Mouse (Mus musculus) lung, adult 2 months (tissue): ENCODE data around the gene Edem3. TPM values are rescaled to one million over a fixed set of nuclear protein-coding genes. Genes with fewer than 3 reads are reported as not detected.
"Not testable (repeated sequence)": the region's sequence is repeated elsewhere in the genome, so short reads cannot be mapped to it uniquely, and the experiment has no call there.

Experiments used
- DNase-seq: peaks from one replicate; pipeline ENCODE4 v3.0.0; 2022
- H3K4me1 ChIP-seq: fragments of 200-500 bp; 2 replicates; pipeline ENCODE4 v1.6.1; 2011; ENCODE audit warnings: low read length; ENCODE audit not compliant: control insufficient read depth, insufficient read depth
- H3K4me3 ChIP-seq: fragments of 200-500 bp; replicated peaks from 2 replicates; pipeline ENCODE3; 2011; ENCODE audit warnings: low read depth, mild to moderate bottlenecking, control low read depth, low read length; ENCODE audit errors: extremely low read depth
- CTCF ChIP-seq: fragments of 200-500 bp; IDR thresholded peaks from 2 replicates; pipeline ENCODE4 v1.5.1; 2011; ENCODE audit warnings: mild to moderate bottlenecking, low read length, control low read depth; ENCODE audit not compliant: insufficient read depth
- POLR2A ChIP-seq: fragments of 200-500 bp; IDR thresholded peaks from 2 replicates; pipeline ENCODE4 v1.6.1; 2011; ENCODE audit warnings: low read depth, mild to moderate bottlenecking, control low read depth, low read length, borderline replicate concordance; ENCODE audit errors: extremely low read depth
- WGBS: fragments of 180-500 bp; shearing (Covaris S2); methylation state at CpG from one replicate; pipeline ENCODE4 v1.1.7; 2018; 5-methylcytosine and 5-hydroxymethylcytosine counted together
- polyA plus RNA-seq: library from polyadenylated mRNA; depleted of rRNA; stranded (reverse); fragments of >200 nt; gene quantifications from 2 replicates; pipeline ENCODE4 v1.2.3, GENCODE M21; 2012

Edem3 gene
- polyA plus RNA-seq, 1 experiment: 8.5 TPM

GRCm38 (mm10) chr1:151789136-151789535 lies 34.0 kb downstream of the Edem3 start:
- TF ChIP-seq POLR2A: no peak
- no peak for TF ChIP-seq CTCF
- 85% methylated on average over 4 of the region's 4 CpGs for WGBS

DNA sequence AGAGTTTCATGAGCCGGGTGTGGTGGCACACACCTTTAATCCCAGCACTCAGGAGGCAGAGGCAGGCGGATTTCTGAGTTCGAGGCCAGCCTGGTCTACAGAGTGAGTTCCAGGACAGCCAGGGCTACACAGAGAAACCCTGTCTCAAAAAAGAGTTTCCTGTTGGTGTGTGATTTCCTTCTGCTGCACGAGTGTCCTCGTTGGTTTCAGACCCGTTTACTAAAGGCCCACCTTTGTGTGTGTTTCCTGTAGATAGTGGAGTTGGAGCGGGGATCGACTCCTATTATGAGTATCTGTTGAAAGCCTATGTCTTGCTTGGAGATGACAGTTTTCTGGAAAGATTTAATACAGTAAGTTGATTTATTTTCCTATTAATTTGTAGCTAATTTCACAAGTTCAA lies 36.9 kb downstream of the Edem3 start:
- not testable (repeated sequence) for H3K4me1 ChIP-seq, DNase-seq, H3K4me3 ChIP-seq
- WGBS: 74% methylated on average over 8 of the region's 8 CpGs

More at GRCm38 (mm10) chr1:151789136-151789535, 34.0 kb downstream of the Edem3 start:
- Histone ChIP-seq H3K4me3 (no peak overlapping the region), H3K4me1 (no peaks in the 10 kb centered on the region)
- no peak for DNase-seq

DNA sequence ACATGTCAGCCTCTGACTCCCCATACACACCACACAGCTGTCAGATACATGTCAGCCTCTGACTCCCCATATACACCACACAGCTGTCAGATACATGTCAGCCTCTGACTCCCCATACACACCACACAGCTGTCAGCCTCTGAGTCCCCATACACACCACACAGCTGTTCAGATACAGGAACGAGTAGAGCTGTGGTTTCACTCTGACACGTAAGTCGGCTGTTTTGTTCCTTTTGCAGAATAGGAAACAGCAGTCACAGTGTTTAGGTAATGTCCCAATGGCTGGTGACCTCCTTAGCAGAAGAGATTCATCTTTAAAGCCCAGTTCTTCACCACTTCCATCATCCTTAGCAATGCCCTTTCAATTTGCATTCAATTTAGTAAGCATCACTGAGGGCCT lies 47.6 kb downstream of the Edem3 start:
- not testable (repeated sequence) for DNase-seq, H3K4me3 ChIP-seq, H3K4me1 ChIP-seq
- WGBS: 51% methylated on average over 3 of the region's 3 CpGs

- H3K4me1 ChIP-seq: no peaks in the 10 kb centered on the region
- H3K4me3 ChIP-seq: no peak overlapping the region
- TF ChIP-seq POLR2A: no peak
- no peak for TF ChIP-seq CTCF
- WGBS: 85% methylated on average over 5 of the region's 5 CpGs
- no peak for DNase-seq
These were observed 52.1 kb downstream of the Edem3 start for GRCm38 (mm10) chr1:151807286-151807685.

GRCm38 (mm10) chr1:151810628-151811421 lies 55.7 kb downstream of the Edem3 start:
- H3K4me3 ChIP-seq: no peak overlapping the region
- 86% methylated on average over 7 of the region's 7 CpGs for WGBS
- TF ChIP-seq POLR2A: no peak
- TF ChIP-seq CTCF: no peak
- no peak for DNase-seq
- no peaks in the 10 kb centered on the region for H3K4me1 ChIP-seq

DNA sequence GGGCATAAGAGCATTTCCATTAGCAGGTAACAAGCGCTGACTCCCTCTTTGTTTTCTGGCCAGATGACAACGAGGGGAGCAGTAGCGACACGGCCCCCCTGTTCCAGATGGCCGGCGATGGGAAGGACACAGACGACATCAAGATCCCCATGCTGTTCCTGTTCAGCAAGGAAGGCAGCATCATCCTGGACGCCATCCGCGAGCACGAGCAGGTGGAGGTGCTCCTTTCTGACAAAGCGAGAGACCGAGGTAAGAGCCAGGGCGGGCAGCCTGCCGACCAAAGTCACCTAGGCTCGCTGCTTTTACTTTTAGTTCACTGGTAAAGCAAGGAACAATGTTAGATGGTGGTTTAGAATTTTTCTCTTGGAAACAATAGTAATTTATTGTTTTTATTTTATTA lies 56.3 kb downstream of the Edem3 start:
- WGBS: 93% methylated on average over 16 of the region's 16 CpGs
- no peaks in the 10 kb centered on the region for H3K4me1 ChIP-seq
- no peak for DNase-seq
- H3K4me3 ChIP-seq: no peak overlapping the region
- TF ChIP-seq CTCF (no peak), POLR2A (no peak)

DNA sequence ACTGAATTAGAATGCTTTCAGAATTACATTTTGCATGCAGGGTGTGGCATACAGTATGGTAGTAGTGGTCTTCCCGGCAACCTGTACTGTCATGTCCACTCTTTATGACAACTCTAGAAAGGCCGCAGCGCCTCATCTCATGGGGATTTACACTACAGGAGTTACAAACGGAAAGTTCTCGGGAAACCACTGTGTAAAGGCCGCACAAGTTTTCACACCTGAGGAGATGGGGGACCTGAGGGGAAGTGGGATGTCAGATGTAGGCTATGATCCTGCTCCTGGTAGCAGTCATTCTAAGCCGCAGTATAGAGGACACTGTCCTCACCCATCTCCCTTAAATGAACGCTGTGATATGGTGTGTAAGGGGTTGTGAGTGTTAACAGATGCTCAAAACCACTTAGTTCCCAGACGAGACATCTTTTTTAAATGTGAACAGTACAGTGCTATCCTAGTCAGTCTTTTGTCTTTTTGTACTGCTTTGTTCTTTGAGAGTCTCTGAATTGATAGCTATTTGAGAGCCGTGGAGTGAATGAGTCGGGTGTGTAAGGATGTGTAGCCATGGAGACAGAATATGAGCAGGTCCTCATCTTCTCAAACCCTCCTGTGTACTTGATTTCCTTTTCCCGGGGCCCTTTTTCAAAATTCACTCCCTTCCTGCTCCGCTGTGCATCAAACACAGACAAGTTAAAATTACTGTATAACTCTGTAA lies 57.0 kb downstream of the Edem3 start:
- no peak for DNase-seq
- 91% methylated on average over 13 of the region's 13 CpGs for WGBS
- no peak for TF ChIP-seq POLR2A
- TF ChIP-seq CTCF: no peak
- no peaks in the 10 kb centered on the region for H3K4me1 ChIP-seq
- H3K4me3 ChIP-seq: no peak overlapping the region

- Histone ChIP-seq H3K4me3 (no peak overlapping the region), H3K4me1 (no peaks in the 10 kb centered on the region)
- WGBS: 86% methylated on average over 3 of the region's 3 CpGs
- DNase-seq: no peak
- no peak for TF ChIP-seq CTCF
- no peak for TF ChIP-seq POLR2A
These were observed 60.9 kb downstream of the Edem3 start for GRCm38 (mm10) chr1:151816051-151816450.

GRCm38 (mm10) chr1:151819190-151819589 lies 64.0 kb downstream of the Edem3 start:
- DNase-seq: no peak
- TF ChIP-seq POLR2A: no peak
- TF ChIP-seq CTCF: no peak
- 83% methylated on average over 7 of the region's 7 CpGs for WGBS
- Histone ChIP-seq H3K4me3 (no peak overlapping the region), H3K4me1 (no peaks in the 10 kb centered on the region)

GRCm38 (mm10) chr1:151820457-151820856 lies 65.3 kb downstream of the Edem3 start:
- TF ChIP-seq CTCF (peak; percentile 77), POLR2A (no peak)
- no peak overlapping the region for H3K4me3 ChIP-seq
- WGBS: 31% methylated on average over 5 of the region's 5 CpGs
- H3K4me1 ChIP-seq: no peaks in the 10 kb centered on the region
- DNase-seq: peak; percentile 41
